Mouse (Mus musculus): ENCODE data around the gene Abraxas1.

DNA sequence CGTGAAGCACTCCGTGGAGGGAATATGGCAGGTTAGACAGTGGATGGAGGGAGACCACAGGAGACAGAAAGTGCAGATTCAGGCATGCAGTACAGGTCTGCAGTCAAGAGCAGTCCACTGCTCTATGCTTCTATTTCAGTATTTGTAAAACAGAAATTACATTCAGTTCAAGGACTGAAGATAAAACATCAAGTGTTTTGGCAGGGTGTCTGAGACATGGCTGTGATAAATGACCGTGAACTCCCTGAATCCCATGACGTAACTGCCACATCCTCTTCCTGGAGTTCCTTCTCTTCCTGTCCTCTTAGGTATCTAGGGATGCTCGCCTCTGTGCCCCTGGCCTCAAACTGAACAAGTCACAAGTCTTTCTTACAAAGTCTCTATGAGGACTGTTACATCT lies 43.9 kb downstream of the Abraxas1 start:
- TF ChIP-seq CTCF (IDR thresholded peaks at IDR 0.05; ENCODE audit: insufficient read depth, low read depth, low read length) (no peak), POLR2A (IDR thresholded peaks at IDR 0.05; ENCODE audit: insufficient read depth, low read depth, low read length) (no peak)

All from olfactory bulb, adult 2 months (tissue).